Mouse (Mus musculus) lung, embryonic 15.5 days (tissue): Measurements from ENCODE around the gene B3glct. TPM values are rescaled to one million over a fixed set of nuclear protein-coding genes. Genes with fewer than 3 reads are reported as not detected.

Experiments
- ATAC-seq: fragments of 200-750 bp; cut with Nextera tagmentation; 2 replicates; pipeline ENCODE4 v1.8.0; 2017; ENCODE audit warnings: moderate number of reproducible peaks, borderline replicate concordance; ENCODE audit not compliant: low FRiP score, low TSS enrichment; ENCODE audit errors: extremely low read depth
- H3K27ac ChIP-seq: fragments of 300-500 bp; sonication (generic); 2 replicates; pipeline ENCODE4 v1.5.1; 2015; ENCODE audit warnings: moderate library complexity, mild to moderate bottlenecking, inconsistent platforms
- H3K27me3 ChIP-seq: fragments of 300-500 bp; sonication (generic); 2 replicates; pipeline ENCODE4 v1.6.1; 2015; ENCODE audit warnings: inconsistent platforms
- H3K36me3 ChIP-seq: fragments of 300-500 bp; sonication (generic); 2 replicates; pipeline ENCODE4 v1.6.1; 2015; ENCODE audit warnings: inconsistent platforms
- H3K4me1 ChIP-seq: fragments of 300-500 bp; sonication (generic); 2 replicates; pipeline ENCODE4 v1.6.1; 2015; ENCODE audit warnings: inconsistent platforms
- H3K4me2 ChIP-seq: fragments of 300-500 bp; sonication (generic); 2 replicates; pipeline ENCODE4 v1.6.1; 2015; ENCODE audit warnings: inconsistent platforms, mild to moderate bottlenecking, moderate library complexity
- H3K4me3 ChIP-seq: fragments of 300-500 bp; sonication (generic); 2 replicates; pipeline ENCODE4 v1.5.1; 2015; ENCODE audit warnings: mild to moderate bottlenecking, inconsistent platforms
- H3K9ac ChIP-seq: fragments of 300-500 bp; sonication (generic); 2 replicates; pipeline ENCODE4 v1.6.1; 2015; ENCODE audit warnings: inconsistent platforms
- H3K9me3 ChIP-seq: fragments of 300-500 bp; sonication (generic); 2 replicates; pipeline ENCODE4 v1.6.1; 2016; ENCODE audit warnings: inconsistent platforms
- WGBS: fragments of 180-500 bp; shearing (Covaris S2); methylation state at CpG from one replicate; pipeline ENCODE4 v1.1.7; 2015; 5-methylcytosine and 5-hydroxymethylcytosine counted together
- polyA plus RNA-seq: library from polyadenylated mRNA; unstranded; fragments of >200 nt; fragmentation: Nextera tagmentation; extraction: Ambion mirVana; gene quantifications from 2 replicates; pipeline ENCODE4 v1.2.1, GENCODE M21; 2015

B3glct gene
- polyA plus RNA-seq, 1 experiment from 2014 or later, result 16.2 TPM

DNA sequence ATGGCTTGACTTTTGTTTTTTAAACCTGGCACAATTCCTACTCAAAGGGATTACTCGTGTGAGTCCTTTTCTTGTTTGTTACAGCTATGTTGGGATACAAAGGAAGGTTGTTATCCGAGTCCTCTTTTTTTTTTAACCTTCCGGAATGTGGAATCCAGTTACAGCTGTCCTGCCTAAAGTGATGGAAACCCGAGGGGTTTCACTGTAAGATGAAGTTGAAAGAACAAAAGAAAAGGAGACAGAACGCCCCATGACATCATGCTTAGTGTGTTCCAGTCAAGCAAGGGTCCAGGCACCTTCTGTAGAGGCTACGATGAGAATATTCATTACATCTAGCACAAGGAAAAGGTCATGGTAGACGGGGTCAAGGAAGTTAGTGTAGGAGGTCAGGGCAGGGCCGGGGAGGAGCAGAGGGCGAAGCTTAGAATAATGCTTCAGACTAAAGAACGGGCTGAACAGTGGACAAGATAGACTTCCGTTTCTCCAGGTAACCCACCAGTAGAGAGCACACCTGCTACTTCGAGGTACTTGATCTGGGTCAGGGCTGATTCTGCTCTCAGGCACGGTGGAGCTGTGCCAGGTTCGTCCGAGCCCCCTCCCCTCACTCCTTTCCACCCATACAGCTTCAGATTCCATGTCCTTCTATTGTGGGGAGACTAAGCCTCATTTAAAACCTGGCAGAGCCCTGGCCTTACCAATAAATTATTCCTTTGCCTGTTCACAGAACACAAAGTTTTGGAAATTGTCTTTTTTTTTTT, 37.7 kb downstream of the B3glct start:
- H3K4me1 ChIP-seq, result no peaks in the 10 kb centered on the region
- H3K27me3 ChIP-seq, result no peaks in the 10 kb centered on the region
- H3K9ac ChIP-seq, result no peak overlapping the region
- WGBS, result 49% methylated on average over 15 of the region's 15 CpGs
- ATAC-seq, result no peak
- no peak overlapping the region for H3K27ac ChIP-seq
- no peak overlapping the region for H3K4me2 ChIP-seq
- H3K4me3 ChIP-seq, result no peak overlapping the region
- H3K9me3 ChIP-seq, result no peaks in the 10 kb centered on the region
- no peaks in the 10 kb centered on the region for H3K36me3 ChIP-seq

DNA sequence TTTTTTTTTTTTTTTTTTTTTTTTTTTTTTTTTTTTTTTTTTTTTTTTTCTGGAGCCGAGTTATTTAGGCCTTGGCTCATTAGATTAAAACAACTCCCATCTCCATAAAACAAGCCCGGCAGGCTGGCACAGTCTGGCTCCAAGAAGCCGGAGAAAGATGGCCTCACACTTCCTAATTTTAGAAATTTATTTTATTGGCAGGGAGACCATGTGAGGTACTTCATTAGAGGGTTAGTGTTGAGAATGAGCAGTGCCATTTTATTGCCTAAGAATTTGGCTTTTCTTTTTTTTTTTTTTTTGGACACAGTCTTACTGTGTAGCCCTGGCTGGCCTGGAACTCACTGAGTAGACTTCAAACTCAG, 38.3 kb downstream of the B3glct start:
- 60% methylated on average over 3 of the region's 3 CpGs for WGBS
- Histone ChIP-seq H3K36me3 (no peaks in the 10 kb centered on the region), H3K4me1 (no peaks in the 10 kb centered on the region), H3K27ac (no peak overlapping the region), H3K27me3 (no peaks in the 10 kb centered on the region), H3K4me2 (no peak overlapping the region), H3K9me3 (no peaks in the 10 kb centered on the region), H3K9ac (no peak overlapping the region), H3K4me3 (no peak overlapping the region)
- no peak for ATAC-seq

DNA sequence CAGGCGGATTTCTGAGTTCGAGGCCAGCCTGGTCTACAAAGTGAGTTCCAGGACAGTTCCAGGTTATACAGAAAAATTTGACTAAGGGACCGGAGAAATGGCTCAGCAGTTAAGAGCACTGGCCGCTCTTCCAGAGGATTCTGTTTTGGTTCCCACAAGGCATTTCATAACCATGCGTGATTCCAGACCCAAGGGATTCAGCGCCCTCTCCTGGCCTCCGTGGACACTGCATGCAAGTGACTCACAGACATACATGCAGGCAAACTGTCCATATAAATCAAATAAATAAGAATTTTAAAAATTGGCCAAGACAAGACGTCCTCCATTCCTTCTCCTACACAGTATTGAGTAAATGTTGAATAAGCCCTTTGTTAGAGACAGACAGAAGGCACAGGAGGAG, 53.7 kb downstream of the B3glct start:
- H3K27ac ChIP-seq, result no peak overlapping the region
- H3K9me3 ChIP-seq, result no peaks in the 10 kb centered on the region; the same call in 1 of the 2 replicates
- no peak overlapping the region for H3K4me3 ChIP-seq
- peaks cover 10% of the 10 kb centered on the region; the same call in 1 of the 2 replicates for H3K36me3 ChIP-seq
- H3K27me3 ChIP-seq, result no peaks in the 10 kb centered on the region
- H3K4me1 ChIP-seq, result no peaks in the 10 kb centered on the region
- H3K9ac ChIP-seq, result no peak overlapping the region
- 89% methylated on average over 8 of the region's 8 CpGs for WGBS
- ATAC-seq, result no peak
- no peak overlapping the region for H3K4me2 ChIP-seq

DNA sequence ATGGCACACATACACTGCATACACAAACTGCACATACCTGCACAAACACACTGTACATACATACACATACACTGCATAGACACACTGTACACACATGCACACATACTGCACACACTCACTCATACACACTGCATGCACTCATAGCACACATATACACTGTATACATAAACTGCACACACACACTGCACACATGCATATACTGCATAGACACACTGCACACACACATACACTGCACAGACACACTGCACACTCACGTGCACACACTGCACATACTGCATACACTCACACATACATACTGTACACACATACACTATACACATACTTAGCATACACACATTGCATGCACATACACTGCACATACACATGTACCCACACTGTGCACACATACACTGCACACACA, 59.2 kb downstream of the B3glct start:
- peak; percentile 8; the same call in 1 of the 2 replicates for ATAC-seq

DNA sequence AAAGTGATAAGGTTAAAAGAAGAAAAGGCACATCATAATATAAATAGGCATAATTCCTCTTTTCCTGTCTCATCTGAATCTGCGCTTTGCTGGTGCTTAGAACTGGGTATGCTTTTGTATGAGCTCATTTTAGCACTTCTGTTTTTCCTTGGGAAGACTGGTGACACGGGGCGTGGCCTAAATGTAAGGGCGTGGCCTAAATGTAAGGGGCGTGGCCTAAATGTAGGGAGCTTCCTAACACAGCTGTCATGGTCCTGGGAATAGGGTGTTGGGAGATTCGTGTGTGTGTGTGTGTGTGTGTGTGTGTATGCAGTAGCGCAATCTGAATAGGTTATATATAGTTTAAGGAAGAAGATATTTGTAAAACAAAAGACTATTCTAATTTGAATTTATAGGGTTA, 62.1 kb downstream of the B3glct start:
- H3K4me3 ChIP-seq, result no peak overlapping the region
- no peaks in the 10 kb centered on the region for H3K4me1 ChIP-seq
- H3K27me3 ChIP-seq, result no peaks in the 10 kb centered on the region
- no peak overlapping the region for H3K9ac ChIP-seq
- no peaks in the 10 kb centered on the region for H3K36me3 ChIP-seq
- 88% methylated on average over 7 of the region's 7 CpGs for WGBS
- ATAC-seq, result no peak
- no peak overlapping the region for H3K27ac ChIP-seq
- no peak overlapping the region for H3K4me2 ChIP-seq
- H3K9me3 ChIP-seq, result no peaks in the 10 kb centered on the region

More for the DNA sequence above, 59.2 kb downstream of the B3glct start:
- Histone ChIP-seq H3K27me3 (no peaks in the 10 kb centered on the region), H3K4me1 (no peaks in the 10 kb centered on the region), H3K36me3 (peaks cover 3% of the 10 kb centered on the region; the same call in 1 of the 2 replicates), H3K9me3 (no peaks in the 10 kb centered on the region; the same call in 1 of the 2 replicates), H3K4me3 (no peak overlapping the region), H3K9ac (no peak overlapping the region), H3K4me2 (no peak overlapping the region), H3K27ac (no peak overlapping the region)
- WGBS, result 95% methylated on average over 1 of the region's 1 CpGs

DNA sequence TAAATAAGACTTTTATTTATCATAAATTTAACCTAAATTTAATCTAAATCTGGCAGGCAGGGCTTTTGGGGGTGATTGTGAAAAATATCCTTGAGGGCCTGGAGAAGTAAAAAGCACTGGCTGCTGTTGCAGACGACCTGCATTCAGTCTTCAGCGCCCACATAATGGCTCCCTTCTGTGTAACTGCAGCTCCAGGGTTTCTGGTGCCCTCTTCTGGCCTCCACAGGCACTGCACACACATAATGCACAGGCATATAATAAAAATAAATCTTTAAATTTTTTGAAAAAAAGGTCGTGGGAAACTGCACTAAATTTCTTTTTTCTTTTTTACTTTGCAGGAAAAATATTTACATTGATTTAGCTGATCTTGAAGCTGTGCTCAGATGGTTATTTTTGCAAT, 62.7 kb downstream of the B3glct start:
- no peak overlapping the region for H3K9ac ChIP-seq
- 70% methylated on average over 3 of the region's 3 CpGs for WGBS
- no peaks in the 10 kb centered on the region for H3K36me3 ChIP-seq
- no peak overlapping the region for H3K4me3 ChIP-seq
- no peaks in the 10 kb centered on the region for H3K9me3 ChIP-seq
- no peak overlapping the region for H3K4me2 ChIP-seq
- H3K27ac ChIP-seq, result no peak overlapping the region
- no peak for ATAC-seq
- no peaks in the 10 kb centered on the region for H3K27me3 ChIP-seq
- H3K4me1 ChIP-seq, result no peaks in the 10 kb centered on the region

DNA sequence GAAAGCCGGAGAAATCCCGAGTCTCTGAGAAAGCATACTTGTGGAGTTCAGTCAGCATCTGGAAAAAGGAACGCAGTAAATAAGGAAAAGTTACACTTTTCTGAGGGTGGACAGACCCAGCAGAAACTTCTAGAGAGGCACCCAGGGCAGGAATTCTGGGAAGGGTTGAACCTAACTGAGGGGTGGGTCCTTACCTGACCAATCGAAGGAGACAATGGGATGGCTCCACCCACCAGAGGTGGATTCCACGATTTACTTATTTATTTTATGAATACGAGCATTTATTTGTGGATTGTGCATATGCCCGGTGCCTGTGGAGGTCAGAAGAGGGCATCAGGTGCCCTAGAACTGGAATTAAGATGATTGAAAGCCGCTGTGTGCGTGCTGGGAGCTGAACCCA, 64.3 kb downstream of the B3glct start:
- Histone ChIP-seq H3K4me2 (no peak overlapping the region), H3K27ac (no peak overlapping the region), H3K4me3 (no peak overlapping the region), H3K9ac (no peak overlapping the region), H3K9me3 (no peaks in the 10 kb centered on the region), H3K4me1 (no peaks in the 10 kb centered on the region), H3K27me3 (no peaks in the 10 kb centered on the region), H3K36me3 (no peaks in the 10 kb centered on the region)
- ATAC-seq, result no peak
- 97% methylated on average over 9 of the region's 9 CpGs for WGBS

DNA sequence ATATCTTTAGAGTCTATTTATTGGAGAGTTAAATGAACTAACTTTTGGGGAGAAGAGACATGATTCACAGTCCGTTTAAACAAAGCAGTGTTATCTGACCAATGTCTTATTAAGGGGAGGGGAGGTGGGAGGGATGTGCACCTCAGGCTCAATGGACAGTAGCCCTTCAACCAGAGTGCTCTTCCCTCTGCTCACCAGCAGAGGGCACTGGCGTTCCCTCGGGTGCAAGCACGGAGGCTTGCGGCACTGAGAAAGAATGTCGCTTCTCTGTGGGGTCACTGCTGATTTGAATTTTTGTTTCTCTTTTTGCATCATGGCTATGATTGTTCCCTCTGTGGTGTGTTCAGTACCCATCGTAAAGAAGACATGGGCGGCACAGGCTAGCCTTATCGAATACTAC, 67.0 kb downstream of the B3glct start:
- ATAC-seq, result no peak
- Histone ChIP-seq H3K9ac (no peak overlapping the region), H3K36me3 (peaks cover 3% of the 10 kb centered on the region; the same call in 1 of the 2 replicates), H3K4me2 (no peak overlapping the region), H3K4me3 (no peak overlapping the region), H3K9me3 (no peaks in the 10 kb centered on the region), H3K27ac (no peak overlapping the region), H3K27me3 (no peaks in the 10 kb centered on the region), H3K4me1 (no peaks in the 10 kb centered on the region)
- WGBS, result 88% methylated on average over 9 of the region's 9 CpGs

DNA sequence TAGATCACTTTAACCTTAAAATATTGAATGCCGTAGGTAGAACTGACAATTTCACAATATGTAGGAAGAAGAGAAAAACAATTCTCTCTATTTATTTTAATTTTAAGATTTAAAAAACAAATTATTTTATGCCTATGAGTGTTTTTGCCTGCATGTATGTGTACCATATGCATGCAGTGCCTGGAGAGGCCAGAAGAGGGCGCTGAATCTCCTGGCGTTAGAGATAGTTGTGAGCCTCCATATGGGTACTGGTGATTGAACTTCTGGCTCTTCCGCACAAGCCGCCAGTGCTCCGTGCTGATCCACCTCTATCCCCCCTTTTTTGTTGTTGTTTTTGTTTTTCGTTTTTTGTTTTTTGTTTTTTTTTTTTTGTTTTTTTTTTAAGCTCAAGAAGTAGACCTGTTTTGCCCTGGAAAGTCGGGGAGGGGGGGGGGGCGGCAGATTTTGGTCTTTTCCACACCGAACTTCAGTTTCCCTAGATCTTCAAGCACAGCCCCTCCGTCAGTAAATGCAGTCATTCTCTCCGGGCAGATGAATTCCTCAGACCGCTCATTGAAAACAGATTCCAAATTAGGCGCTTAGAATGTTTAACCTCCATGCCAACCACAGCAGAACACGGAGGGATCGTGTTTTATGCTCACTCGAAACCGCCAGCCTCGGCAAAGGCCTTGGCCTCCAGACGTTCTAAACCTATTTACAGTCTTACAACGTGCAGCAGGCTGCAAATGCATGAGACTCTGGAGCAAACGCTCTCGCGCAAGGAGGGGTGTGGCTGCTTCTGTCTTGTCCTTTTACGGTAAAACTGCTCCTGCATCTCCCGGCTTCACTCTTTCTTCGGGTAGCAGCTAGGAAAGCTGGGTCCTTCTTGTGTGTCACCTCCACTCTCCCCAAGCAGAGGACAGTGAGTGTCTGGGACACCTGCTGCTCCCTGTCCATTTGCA, 70.9 kb downstream of the B3glct start:
- no peak overlapping the region for H3K4me3 ChIP-seq
- ATAC-seq, result no peak
- no peaks in the 10 kb centered on the region for H3K4me1 ChIP-seq
- H3K4me2 ChIP-seq, result no peak overlapping the region
- H3K27me3 ChIP-seq, result no peaks in the 10 kb centered on the region
- no peak overlapping the region for H3K27ac ChIP-seq
- WGBS, result 83% methylated on average over 27 of the region's 27 CpGs
- H3K36me3 ChIP-seq, result peaks cover 3% of the 10 kb centered on the region; the same call in 1 of the 2 replicates
- no peaks in the 10 kb centered on the region for H3K9me3 ChIP-seq
- no peak overlapping the region for H3K9ac ChIP-seq

DNA sequence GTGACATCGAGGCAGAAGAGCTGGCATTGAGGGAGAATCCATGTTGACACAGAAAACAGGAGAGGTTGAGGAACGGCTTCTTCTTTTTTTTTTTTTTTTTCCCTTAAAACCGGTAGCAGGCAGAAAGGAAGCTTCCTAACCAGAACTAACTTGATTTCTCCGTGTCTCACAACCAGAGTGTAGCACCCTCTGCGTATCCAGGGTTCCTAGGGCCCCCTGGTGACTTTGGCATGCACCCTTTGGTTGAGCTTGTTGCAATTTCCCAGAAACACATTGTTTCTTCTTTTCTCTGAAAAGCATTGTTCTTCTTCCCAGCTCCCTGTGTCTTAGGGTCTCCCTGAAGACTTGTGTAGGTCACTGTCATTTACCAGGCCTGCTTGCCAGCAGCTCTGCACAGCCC, 73.8 kb downstream of the B3glct start:
- Histone ChIP-seq H3K36me3 (peaks cover 3% of the 10 kb centered on the region; the same call in 1 of the 2 replicates), H3K4me3 (no peak overlapping the region), H3K9me3 (no peaks in the 10 kb centered on the region), H3K27ac (no peak overlapping the region), H3K9ac (no peak overlapping the region), H3K27me3 (no peaks in the 10 kb centered on the region), H3K4me1 (no peaks in the 10 kb centered on the region), H3K4me2 (no peak overlapping the region)
- ATAC-seq, result no peak
- WGBS, result 65% methylated on average over 5 of the region's 5 CpGs

DNA sequence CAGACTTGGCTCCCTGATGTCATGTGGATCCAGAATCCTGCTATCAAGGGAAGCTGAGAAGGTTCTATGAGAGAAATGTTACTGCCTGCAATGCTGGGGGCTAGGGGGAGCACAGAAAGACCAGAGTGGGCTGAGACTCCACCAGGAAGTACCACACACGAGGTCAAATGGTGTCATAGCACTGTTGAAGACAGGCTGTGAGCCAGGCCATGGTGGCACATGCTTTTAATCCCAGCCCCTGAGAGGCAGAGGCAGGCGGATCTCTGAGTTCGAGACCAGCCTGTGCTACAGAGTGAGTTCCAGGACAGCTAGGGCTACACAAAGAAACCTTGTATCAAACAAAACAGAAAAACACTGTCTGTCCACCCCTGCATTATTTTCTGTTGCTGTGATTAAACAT, 75.0 kb downstream of the B3glct start:
- Histone ChIP-seq H3K9ac (no peak overlapping the region), H3K27me3 (no peaks in the 10 kb centered on the region), H3K36me3 (0 out of 2 replicates have a peak, but pooled peaks cover 2% of the 10 kb centered on the region), H3K27ac (no peak overlapping the region), H3K4me3 (no peak overlapping the region), H3K4me2 (no peak overlapping the region), H3K4me1 (no peaks in the 10 kb centered on the region), H3K9me3 (no peaks in the 10 kb centered on the region)
- ATAC-seq, result no peak
- 80% methylated on average over 3 of the region's 3 CpGs for WGBS

DNA sequence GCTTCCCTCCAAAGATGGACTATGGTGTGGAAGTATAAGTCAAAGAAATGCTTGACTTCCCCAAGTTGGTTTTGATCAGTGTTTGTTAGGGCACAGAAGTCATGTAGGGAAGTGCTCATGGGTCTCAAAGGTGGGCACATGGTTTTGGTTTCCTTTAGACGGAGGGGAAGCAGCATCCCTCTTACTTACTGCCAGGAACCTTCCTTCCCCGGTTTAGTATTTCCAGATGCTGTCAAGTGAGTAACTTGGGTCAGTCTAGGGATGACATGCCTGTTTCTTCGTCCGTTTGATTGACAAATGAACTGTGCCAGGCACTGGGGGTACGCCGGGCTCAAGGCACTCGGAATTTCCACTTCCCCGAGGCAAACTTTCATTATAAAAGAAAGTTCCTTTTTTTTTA, 89.1 kb downstream of the B3glct start:
- H3K4me1 ChIP-seq, result no peaks in the 10 kb centered on the region
- no peak overlapping the region for H3K4me2 ChIP-seq
- no peak for ATAC-seq
- no peaks in the 10 kb centered on the region for H3K36me3 ChIP-seq
- H3K9me3 ChIP-seq, result no peaks in the 10 kb centered on the region
- no peak overlapping the region for H3K9ac ChIP-seq
- WGBS, result 75% methylated on average over 8 of the region's 8 CpGs
- no peak overlapping the region for H3K27ac ChIP-seq
- H3K27me3 ChIP-seq, result no peaks in the 10 kb centered on the region
- no peak overlapping the region for H3K4me3 ChIP-seq
